Mouse (Mus musculus): ENCODE measurements at regions not wholly inside any gene's neighbourhood (a gene's known extent, or its start where the extent isn't known, plus 50 kb on each side); places are given as distances from the start of the nearest gene placed in this dataset.

DNA sequence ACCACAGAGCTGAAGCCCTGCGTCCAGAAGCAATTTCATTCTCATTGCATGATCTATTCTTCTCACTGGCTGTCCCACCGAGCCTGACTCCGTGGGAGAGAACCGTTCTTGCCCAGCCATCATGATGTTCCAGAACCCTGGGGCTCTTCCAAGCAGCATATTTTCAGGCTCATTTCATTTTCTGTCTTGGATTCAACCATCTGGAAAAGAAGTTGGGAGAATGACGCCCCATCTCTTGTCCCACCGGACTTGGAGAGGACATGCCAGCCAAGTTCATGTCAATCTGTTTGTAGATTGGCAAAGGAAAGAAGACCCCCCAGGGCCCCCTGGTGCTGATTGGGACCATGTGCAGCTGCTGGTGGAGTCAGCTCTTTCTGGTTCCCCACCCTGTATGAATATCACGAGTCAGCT, 1400.5 kb upstream of the Lrrc6 start:
- DNase-seq (ENCODE audit: low spot score) = no peak

- no peak for DNase-seq (ENCODE audit: low spot score)
Observed at GRCm38 (mm10) chr15:67899772-67900171, 1399.1 kb upstream of the Lrrc6 start.

GRCm38 (mm10) chr15:67898959-67899403, 1398.3 kb upstream of the Lrrc6 start:
- DNase-seq (ENCODE audit: low spot score) = peak; percentile 27

DNA sequence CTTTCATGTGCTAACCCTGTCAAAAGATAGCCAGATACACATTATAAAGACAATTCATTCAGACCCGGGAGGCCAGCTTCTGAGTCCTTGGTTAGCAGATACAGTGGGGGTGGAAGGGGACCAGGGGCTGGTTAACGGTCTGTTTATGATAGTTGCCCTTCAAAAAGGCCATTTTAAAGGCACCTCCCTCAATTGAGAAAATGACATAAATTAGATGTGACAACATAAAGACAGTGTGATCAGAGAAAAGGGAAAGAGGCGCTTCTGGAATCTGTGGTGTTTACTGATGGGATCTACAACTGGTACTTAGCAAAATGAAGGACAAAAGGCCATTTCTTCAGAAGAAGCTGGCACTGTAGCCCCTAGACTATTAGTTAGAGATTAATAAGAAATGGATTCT, 1391.4 kb upstream of the Lrrc6 start:
- no peak for DNase-seq (ENCODE audit: low spot score)

DNA sequence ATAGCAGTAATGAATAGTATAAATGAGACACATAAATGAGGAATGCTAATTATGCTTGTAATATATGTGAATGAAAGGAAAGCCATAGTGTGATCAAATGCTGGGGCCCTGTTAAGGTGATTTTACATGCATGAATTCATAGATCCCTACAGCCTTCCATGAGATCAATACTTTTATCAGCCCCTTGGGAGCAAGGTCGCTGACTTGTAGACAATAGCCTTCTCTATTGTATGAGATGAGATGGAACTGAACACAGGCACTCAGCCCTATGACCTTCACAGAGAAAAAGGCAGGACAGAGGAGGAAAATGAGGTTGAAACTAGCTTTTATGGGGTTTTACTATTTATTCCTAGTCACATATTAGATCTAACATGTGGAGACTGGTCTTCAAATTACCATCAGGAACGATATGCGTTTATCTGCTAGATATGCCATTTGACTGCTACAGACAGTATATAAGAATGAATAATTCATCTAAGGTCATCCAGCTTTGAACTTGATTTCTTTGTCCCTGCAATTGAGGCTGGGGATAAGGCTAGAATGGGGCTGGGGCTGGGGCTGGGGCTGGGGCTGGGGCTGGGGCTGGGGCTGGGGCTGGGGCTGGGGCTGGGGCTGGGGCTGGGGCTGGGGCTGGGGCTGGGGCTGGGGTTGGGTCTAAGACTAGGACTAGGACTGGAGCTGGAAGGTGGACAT, 1390.0 kb upstream of the Lrrc6 start:
- no peak for DNase-seq (ENCODE audit: low spot score)

- no peak for DNase-seq (ENCODE audit: low spot score)
Observed at GRCm38 (mm10) chr15:67888548-67888947, 1387.8 kb upstream of the Lrrc6 start.

DNA sequence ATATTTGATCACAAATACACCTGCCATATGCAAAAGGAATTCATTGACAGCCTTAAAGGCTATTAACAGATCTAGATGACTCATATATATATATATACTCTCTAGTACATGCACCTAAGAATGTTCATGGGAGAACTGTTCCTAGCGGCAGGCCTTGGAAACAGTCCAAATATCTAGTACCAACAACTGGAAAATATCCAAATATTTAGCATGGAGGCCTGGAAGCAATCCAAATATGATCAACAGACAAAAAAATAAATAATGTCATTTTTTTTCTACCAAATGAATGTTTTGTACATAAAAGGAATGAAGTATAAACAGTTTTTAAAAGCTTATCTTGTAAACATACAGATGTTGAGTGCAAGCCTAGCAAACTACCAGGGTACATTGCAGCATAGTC, 1354.6 kb upstream of the Lrrc6 start:
- no peak for DNase-seq (ENCODE audit: low spot score)

DNA sequence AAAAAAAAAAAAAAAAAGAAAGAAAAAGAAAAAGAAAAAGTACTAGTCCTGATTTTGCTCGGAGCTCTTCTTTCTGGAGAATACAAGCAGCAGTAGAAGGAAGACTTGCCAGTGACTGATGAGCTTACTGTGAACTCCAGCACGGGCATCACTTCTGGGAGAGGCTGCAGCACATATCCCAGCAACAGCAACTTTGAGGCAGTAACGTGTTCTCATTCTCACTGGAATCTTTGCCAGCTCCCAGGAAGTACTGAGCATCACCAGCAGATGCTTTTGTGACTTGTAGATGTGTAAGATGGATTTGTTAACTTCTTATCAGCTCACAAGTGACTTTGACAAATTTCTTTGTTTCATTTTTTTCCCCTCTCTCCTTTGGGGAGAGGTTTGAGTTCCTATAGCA, 1349.4 kb upstream of the Lrrc6 start:
- no peak for DNase-seq (ENCODE audit: low spot score)

GRCm38 (mm10) chr15:67845707-67846106, 1345.0 kb upstream of the Lrrc6 start:
- no peak for DNase-seq (ENCODE audit: low spot score)

- DNase-seq (ENCODE audit: low spot score) = no peak
Observed at GRCm38 (mm10) chr15:67840671-67841070, 1340.0 kb upstream of the Lrrc6 start.

- DNase-seq (ENCODE audit: low spot score) = no peak
Observed at GRCm38 (mm10) chr15:67825796-67826484, 1325.2 kb upstream of the Lrrc6 start.

- DNase-seq (ENCODE audit: low spot score) = no peak
Observed at GRCm38 (mm10) chr15:67823226-67823625, 1322.5 kb upstream of the Lrrc6 start.

- DNase-seq (ENCODE audit: low spot score) = no peak
Observed at GRCm38 (mm10) chr15:67799871-67800270, 1299.2 kb upstream of the Lrrc6 start.

- DNase-seq (ENCODE audit: low spot score) = no peak
Observed at GRCm38 (mm10) chr15:67795578-67795977, 1294.9 kb upstream of the Lrrc6 start.

DNA sequence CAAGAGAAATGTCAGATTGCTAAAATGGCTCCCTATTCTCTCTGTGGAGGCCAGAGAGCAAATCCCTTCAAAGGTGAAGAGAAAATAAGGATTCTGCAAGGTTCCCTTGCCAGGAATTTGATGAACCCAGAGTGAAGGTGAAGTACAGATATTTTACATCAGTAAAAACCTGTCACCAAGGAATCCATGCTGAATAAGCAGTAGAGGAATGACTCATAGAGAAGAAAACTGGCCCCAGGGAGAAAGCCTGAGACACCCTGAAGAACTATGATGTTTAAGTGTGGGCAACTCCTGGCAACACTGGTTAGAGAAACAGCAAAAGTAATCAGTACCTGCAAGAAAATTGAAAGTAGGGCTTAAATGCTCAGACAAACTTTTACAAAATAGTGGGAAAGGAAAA, 1292.1 kb upstream of the Lrrc6 start:
- DNase-seq (ENCODE audit: low spot score) = no peak

DNA sequence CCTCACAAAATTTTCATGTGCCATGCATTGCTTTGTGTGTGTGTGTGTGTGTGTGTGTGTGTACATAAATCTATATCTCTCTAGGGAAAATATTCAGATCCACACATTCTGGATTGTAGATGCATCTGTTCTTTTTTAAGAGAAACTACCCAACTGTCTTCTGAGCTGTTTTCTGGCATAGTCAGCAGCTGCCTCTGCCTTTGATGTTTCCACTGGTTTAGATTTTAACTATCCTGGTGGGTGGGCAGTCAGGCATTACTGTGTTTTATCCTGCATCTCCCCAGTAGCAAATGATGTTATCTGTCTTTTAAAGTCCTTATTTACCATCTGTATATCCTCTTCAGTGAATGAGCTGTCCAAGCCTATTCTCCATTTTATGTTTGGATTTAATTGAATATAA, 1287.9 kb upstream of the Lrrc6 start:
- no peak for DNase-seq (ENCODE audit: low spot score)

GRCm38 (mm10) chr15:67785583-67785982, 1284.9 kb upstream of the Lrrc6 start:
- DNase-seq (ENCODE audit: low spot score) = no peak

- DNase-seq (ENCODE audit: low spot score) = no peak
Observed at GRCm38 (mm10) chr15:67783754-67784153, 1283.0 kb upstream of the Lrrc6 start.

DNA sequence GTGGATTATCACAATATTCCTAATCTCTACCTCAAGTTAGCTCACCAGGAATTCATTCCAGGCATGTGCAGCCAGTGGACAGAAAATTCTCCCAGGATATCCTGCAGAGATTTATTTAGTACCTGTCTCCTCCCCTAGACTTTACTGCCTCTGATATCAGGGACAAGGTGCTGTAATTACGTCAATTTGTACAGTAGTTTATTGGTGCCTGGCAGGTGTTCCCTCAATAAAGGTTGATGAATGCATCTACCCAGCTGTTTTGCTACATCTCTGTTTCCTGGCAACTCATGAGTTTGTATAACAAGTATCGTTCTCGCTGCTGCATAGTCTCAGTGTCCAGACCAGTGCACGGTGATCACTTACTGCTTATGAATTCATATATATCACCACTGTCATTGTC, 1281.8 kb upstream of the Lrrc6 start:
- DNase-seq (ENCODE audit: low spot score) = no peak

DNA sequence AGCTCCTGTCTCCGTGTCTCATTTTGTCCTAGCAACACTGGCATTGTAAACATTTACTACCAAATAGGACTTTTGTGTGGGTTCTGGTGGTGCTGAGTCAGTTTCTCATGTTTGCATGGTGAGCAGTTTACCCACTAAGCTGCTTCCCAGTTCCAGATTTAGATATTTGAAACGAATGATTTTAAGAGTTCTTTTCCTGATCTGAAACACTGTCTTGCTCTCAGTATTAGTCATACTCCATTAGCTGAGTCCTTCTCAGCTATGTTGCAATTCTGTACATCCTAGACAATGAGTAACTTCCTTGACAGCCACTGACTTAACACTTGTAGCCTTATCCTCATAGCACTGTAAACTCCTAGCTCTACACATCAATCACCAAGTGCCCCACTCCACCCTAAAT, 1280.1 kb upstream of the Lrrc6 start:
- DNase-seq (ENCODE audit: low spot score) = no peak

DNA sequence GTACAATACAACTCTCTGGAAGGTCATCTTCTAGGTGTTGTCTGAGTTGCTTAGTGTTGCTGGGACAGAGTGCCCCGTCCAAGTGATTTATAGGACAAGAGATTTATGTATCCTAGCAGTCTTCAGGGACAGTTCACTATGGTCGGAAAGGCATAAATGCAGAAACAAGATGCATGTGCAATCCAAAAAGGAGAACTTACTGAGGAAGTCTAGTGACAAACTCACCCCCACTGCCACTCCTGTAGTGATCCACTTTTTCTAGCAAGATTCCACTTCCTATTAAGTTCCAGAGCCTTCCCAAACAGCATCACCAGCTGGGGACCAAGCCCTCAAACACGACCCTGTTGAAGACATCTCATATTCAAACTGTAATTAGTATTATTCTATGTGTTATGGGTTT, 1266.9 kb upstream of the Lrrc6 start:
- DNase-seq (ENCODE audit: low spot score) = no peak

DNA sequence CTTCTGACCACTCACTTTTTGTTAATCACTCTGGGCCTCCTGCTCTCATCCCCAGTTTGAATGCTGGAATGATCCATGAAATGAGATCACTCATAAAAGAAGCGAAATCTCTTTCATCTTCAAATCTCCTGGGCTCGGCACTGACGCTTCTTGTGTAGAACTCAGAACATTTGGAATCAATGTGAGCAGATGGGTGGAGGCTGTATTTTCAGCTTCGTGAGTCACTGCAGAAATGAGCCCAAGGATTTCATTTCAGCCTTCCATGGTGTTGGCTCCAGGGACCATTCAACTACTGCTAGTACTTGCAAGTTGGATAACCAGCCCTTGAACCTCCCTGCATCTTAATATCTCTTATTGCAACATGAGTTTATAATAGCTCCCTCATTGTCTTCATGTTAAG, 1258.5 kb upstream of the Lrrc6 start:
- no peak for DNase-seq (ENCODE audit: low spot score)

DNA sequence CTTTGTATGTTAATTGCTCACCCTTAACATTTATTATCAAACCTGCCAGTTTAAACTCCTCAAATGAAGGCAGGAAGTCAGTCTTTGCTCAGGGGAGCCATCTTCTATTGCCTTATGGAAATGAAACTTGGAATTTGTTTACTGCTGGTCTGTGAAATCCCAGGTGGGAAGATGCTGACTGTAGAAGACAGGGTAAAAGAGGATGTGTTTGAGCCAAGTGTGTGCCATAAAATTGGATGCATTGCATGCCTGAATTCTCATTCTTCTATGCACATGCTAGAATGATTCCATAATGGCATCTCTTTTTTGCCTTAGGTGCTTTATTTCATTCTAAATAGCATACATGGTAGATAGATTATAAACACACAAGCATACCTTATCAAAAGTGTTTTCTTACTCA, 1249.9 kb upstream of the Lrrc6 start:
- no peak for DNase-seq (ENCODE audit: low spot score)

GRCm38 (mm10) chr15:67743332-67743731, 1242.6 kb upstream of the Lrrc6 start:
- no peak for DNase-seq (ENCODE audit: low spot score)
